Mouse (Mus musculus) T-cell, adult 2 months (primary cell): Measurements from ENCODE around the gene Crim1.

Source experiments
- DNase-seq: peaks from one replicate; pipeline ENCODE4 v3.0.0; 2022; ENCODE audit warnings: low spot score

Crim1 gene

DNA sequence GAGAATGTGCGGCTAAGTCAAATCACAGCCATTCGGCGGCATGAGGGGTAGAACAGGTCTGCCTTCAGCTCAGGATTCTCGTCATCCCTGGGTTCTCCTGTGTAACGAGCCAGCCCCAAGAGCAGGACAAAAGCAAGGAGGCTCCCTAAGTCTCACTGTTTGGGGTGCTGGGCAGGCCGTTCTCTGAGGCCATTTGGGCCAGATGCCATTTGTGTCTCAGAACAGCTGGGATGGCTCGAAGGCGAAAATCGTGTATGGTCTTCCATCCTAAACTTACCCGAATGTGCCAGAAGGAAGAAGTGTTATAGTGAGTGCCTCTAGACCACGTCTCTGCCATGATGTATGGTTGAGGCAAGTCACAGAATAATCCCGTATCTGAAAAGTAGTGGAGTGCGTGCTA is 86.0 kb downstream of the Crim1 start:
- no peak for DNase-seq

DNA sequence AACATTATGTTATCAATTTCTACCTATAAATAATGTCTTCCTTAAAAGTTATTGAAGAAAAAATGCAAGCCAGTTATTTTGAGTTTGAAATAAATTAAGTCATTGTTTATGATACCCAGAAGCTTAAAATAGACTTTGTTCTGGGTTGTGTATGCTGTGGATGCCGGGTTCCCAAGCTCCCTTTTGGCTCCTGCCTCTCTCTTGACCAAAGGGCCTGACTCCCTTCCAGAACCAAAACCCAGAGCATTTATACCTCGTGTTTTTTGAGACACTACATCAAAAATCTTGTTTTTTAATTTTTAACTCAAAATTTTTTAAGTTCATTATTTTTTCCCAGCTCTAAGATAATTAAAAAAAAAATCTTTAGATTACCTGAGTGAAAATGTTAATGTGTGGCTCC is 87.3 kb downstream of the Crim1 start:
- no peak for DNase-seq

DNA sequence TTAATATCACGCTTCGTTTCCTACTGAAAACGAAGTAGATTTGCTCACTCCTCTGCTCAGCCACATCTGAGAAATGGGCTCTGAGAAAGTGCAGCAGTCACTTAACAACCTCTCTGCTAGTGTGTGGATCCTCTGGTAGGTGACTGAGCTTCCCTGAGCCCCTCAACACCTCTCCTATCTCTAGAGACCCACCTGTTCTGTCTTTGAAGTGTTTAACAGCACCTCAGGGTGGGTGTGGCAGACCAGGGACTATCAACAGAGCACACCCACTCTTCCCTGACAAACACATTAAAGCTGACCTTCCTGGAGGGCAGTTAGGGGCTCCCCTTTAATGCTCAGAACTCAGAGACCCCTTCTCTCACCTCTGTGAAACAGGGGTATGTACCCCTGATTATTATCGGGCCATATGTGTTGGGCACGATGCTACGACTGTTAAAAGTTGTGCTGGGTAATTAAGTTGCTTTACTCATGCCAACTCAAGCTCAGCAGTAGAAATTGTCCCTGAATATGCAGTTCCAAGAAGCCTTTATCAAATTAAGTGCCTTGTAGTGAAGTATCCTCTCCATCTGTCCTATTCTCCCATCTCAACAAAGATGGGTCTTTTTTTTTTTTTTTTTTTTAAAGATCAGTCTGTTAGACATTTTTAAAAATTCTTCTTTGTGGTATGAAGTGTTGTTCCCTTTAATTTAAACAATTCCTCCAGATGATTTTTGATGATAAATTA is 90.3 kb downstream of the Crim1 start:
- DNase-seq, result no peak

DNA sequence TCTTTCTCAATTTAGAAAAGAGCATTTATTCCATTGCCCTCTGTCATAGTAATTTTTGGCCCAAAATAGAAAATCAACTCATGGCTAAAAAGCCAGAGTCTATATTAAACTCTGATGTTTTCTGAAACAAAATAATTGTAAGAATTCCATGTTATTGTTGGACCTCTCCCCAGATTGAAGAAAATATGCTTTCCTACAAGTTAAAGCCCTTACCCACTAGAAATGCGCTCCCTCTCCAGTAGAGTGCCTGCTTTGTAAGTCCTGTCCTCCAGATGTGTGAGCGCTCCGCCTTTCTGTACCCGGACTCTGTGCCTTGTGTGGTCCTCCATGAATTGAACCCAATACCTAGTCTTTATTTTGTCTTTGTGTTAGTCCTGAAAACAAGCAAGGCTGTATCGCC is 91.0 kb downstream of the Crim1 start:
- no peak for DNase-seq

DNA sequence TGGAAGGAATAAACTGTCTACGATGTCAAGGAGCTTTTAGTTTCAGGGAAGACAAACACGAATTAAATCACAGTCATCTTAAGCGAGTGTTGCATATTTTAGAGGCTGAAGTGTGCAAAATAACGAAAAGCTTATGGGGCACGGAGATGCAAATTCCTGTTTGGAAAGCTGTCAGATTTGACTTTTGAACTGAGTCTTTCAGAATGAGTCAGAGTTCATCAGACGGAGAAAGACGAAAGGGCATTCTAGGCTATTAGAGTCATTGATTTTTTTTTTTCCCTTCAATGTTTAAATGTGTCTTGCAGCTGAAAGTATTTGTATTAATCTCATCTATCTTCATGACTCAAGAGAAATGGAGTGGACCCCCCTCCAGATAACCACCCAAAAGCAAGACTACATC is 92.3 kb downstream of the Crim1 start:
- no peak for DNase-seq

DNA sequence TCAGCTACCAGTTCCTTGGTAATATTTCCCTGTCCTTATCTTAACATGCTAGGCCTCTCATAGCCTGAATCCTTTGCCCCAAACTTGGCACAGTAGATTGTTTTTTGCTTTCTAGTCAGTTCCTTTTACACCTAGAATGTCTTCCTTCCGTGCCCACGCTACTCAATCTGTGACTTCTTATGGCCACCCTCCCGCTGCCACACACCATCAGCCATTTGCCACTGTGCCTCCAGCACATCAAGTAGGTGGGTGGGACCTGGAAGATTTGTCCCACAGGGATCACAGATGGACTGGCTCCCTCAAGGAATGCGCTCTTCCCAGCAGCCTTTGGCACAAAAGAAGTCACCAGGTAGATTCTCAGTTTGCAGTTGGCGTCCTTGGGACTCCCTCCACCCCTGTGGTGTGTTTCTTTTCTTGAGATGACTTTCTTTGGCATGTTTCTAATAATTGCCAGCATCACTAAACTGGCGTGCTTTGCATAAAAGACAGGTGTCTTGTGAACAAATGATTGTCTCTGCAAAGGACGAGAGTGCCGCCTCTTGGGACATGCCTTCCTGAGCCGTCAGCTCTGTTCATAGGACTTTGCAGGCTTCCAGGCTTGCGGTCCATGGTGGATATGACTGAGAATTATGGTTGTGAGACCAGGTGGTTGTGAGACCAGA is 92.9 kb downstream of the Crim1 start:
- DNase-seq, result no peak

DNA sequence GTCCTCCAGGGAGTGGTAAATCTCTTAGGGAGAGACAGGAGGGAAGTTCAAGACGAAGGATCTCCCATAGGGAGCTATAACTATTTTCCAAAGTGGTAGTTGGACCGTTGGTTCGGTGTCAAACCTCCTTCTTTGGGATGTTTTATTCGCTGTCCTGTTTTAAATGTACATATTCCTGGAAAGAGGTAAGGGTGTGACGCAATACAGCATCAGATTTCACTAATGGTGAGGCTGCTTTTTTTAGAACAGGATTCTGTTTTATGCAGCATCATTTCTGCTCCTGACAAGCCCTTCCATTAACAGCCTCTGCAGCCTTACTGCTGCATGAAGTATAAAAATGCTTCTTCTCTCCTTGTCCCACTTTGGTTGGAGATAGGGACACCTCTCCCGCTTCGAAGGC is 95.9 kb downstream of the Crim1 start:
- DNase-seq, result no peak

DNA sequence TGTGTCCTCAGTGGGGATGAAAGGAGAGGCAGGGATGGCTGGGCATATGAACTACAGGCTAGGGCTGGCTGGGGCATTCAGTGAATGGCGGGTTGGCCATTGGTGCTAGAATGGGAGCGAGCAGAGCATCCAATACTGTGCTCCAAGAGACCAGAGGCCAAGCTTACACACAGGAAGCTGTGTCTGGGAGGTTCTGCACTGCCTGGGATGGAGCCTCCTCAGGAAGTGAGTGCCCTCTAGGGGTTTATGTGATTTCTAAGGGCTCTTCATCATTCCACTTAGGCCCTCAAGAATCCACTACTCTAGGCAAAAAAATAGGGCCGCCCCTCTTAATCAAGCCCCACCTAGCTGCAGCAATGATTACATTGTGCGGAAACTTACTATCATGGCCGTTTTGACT is 98.1 kb downstream of the Crim1 start:
- no peak for DNase-seq

DNA sequence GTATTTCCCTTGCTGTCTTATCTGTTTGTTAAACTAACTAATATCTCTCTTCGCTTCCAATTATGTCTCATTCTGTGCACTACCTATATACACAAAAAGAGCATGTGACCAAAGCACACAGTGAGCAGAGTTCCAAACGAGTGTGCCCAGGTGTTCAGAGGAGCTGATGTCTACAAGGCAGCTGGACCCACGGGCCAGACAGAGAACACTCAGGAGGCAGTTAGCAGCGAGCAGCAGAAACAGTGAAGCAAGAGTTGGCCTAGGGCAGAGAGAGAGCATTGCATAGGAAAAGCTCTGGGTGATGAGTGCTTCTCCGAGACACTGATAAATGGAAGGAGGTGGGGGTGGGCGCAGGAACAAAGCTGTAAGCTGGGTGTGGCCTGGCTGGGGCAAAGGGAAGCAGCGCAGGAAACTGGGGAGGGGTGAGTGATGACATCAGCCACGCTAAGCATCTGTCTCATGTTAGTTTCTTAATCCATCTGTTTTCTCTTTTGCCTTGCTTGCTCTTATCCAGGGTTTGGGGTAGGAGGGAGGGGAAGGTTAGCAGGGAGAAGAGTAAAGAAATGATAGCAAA is 99.0 kb downstream of the Crim1 start:
- DNase-seq, result peak; percentile 37

DNA sequence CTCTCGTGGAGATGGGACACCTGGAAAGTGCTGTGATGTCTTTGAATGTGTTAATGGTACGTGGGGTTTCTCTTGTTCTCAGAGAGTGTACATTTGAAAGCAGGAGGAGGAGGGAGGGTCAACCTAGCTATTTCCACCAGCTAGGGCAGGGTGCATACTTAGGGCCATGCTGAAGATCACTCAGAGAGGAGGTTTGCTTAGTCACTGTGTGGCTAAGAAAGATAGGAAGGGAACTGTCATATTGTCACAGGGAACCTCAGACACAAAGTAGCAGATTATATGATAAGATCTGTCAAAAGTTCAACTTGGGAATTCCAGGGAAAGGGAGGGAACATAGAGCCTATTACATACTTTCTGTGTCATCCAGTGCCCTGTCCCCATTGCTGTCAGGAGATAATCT is 103.0 kb downstream of the Crim1 start:
- no peak for DNase-seq

DNA sequence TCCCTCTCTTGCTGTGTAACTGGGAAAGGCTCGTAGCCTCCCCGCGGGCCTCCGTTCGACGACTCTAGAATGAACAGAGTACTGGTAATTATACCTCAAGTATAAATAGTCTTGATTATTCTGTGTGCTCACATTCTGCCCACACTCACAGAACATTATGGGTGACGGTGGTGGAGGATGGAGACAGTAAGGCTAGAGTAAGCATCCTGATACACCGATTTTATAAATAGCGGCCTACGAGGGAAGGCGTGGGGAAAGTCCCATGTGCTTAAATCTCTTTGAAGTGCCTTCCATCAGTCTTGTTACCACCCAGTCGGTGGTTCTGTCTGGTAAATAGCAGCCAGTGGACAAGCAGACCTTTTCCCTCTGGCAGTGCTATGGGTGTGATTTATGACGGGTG is 104.0 kb downstream of the Crim1 start:
- DNase-seq, result no peak

DNA sequence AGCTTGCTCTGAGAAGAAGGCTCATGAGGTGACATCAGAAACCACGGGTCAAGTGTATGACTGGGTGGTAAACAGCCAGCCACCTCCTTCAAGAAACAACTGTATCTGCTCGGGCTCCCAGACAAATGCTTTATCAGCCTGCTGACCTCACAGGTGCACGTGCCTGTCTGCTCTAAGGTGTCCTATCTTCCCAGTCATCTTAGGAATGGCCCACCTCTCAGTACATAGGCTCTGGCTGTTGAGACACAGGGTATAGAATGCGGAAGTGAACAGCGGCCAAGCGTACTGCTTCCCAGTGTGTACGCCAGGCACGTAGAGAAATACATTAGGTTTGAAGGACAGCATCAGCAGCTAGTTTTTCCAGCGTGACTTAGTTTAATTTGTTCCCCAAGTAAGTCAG is 106.4 kb downstream of the Crim1 start:
- DNase-seq, result no peak

DNA sequence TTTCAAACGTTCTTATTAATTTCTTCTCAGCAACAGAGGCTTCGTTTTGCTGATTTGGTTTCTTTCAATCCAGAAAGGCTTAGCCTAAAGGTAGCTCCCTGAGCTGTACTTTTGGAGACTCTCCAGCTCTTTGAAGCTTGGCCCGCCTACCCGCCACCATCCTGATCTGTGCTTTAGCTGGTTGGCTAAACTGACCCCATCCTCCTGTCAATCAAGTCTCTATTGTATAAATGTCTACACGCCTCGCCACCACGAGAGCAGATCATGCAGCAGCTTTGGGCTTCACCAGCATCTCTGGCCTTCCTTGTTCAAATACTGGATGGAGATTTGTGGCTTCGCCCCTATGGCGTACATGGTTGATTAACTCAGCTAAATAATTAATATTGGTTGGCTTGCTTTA is 108.2 kb downstream of the Crim1 start:
- no peak for DNase-seq

DNA sequence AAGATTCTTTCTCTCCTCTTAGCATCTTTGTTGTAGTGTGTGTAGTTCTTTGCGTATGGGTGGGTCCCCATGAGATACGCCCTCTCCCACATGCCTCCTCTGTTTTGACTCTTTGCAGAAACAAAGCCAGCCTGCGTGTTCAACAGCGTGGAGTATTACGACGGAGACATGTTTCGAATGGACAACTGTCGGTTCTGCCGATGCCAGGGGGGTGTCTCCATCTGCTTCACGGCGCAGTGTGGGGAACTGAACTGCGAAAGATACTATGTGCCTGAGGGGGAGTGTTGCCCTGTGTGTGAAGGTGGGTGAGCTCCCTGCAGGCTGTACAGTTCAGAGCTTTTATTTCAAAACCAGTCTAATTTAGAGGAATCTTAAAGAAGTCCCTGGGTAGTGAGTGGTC is 113.0 kb downstream of the Crim1 start:
- DNase-seq, result no peak

DNA sequence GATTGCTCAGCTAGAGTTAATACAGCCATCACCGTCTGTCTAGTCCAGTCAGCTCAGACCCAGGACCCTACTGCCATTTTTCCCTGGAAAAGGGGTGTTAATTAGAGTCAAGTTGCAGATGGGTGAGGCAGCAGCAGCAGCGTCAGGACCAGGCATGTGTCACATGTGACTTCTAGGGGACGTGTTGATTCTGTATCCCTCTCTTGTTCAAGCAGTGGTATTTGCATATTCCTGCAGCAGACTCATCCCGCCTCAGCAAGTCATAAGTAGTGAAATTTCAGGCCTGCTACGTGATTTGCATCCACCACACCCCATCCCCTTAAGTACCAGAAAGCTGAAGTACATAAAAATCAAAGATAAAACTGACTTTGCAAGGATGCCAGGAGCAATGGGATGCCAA is 113.6 kb downstream of the Crim1 start:
- no peak for DNase-seq

DNA sequence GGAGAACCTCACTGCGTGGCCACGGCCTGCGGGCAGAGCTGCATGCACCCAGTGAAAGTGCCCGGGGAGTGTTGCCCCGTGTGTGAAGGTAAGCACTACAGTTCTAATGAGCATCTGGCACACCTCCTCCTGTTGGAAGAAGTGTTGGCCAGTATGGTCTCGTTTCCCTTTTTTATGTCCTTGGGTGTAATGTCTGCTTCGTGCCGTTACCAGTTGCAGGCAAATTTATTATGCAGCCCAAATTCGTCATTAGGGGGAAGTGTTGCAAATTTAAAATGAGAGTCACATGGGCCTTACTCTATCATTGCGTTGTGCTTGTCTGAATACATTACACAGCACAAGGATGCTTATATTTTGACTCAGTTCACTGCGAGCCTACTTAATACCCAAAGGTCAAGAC is 115.6 kb downstream of the Crim1 start:
- no peak for DNase-seq

DNA sequence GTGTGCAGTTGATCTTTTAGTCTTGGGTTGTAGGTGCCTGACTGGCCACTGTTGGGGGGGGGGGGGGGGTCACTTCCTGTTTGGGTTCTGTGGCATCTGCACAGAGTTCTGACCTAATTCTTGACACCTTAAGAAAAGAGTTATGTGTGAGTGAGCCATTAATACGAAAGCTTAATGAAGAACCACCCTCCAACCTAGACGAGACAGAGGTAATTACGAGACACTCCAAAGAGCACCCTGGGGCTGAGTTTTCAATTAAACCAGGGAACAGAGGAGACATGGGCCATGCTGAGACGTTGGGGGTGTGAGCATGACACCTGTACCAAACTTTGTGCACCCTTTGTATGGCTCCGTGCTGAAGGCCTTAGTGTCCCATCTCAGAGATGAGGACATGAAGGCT is 117.3 kb downstream of the Crim1 start:
- no peak for DNase-seq

DNA sequence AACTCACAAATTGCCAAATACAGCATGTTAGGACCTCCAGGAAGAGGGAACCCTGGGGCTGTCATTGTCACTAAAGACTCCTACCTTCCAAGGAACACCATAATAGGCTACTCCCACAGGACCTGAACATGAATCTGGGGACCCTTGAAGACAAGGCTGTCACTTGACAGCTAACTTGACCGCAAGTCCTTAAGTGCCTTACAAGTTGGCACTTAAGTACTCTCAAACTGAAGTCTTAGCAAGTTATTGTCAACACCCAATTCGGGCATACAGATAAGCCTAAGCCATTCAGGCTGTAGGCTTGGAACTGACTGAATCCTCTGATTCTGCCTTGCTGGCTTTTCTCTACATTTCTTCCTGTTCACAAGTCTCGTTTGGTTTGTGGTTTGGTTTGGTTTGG is 118.8 kb downstream of the Crim1 start:
- DNase-seq, result no peak

DNA sequence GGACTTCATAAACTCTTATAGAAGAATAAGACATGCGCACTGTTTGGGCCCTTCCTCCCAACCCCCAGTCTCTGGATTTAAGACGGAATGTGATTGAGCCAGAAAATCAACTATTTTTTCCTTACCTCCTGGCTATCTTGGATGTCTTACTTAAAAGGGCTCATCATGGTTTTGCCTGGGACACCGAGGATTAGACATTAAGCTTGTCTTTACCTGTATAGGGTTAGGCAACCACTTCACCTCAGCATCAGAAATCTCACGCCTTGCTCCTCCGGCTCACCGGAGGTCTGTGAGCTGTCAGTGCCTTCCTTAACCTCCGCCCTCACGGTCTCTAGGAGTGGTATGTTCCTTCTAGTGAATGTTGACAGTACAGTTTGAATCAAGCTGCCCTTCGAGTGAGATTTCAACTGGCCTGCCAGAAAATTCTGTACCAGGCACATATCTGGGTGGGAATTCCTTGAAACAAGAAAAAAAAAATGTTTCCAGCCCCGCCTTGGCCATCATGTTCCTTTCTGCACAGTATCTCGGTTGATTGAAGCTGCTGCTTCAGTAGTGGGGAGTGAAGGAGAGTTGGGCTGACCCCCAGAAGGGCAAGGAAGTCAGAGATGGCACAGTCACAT is 121.3 kb downstream of the Crim1 start:
- DNase-seq, result no peak

DNA sequence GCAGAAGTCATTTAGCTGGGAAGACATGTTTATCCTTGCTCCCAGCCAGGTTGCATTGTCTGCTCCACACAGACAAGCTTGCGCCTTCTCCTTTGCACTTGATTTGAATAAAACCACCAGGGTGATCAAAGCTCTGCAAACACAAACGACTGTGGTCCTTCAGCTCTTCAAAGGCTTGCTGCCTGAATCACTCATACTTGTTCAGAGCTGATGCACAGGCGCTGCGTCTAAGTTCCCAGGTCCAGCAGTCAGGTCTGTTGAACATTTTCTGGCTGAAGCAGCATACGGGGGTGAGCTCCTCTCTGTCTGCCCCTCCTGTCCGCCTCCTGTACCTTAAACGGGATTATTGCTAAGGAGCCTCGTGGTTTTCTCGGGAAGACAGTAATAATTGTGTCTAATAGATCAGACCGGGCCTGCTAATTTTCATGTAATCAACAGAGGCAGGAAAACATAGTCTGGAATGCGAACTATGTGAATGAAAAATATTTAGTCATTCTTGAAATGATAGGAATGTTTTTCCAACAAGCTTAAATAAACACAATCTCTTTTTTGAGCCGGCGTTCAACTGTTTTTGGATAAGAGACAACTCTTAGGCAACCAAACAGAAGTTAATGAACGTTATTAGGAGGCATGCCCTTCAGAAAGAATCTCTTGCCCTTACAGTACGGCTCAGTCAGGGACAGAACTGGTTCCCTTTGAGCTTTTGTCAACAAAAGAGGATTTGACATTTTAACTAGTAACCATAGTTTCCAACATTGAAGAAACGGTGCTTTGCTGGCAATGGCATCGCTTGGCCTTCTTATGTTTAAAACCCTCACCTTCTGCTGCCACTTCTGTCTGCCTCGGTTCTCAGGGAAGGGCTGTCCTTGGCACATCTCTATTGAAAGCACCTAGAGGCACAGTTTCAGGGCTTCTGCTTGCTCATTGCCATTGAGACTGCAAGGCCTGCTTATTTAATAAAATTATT is 122.6 kb downstream of the Crim1 start:
- no peak for DNase-seq

DNA sequence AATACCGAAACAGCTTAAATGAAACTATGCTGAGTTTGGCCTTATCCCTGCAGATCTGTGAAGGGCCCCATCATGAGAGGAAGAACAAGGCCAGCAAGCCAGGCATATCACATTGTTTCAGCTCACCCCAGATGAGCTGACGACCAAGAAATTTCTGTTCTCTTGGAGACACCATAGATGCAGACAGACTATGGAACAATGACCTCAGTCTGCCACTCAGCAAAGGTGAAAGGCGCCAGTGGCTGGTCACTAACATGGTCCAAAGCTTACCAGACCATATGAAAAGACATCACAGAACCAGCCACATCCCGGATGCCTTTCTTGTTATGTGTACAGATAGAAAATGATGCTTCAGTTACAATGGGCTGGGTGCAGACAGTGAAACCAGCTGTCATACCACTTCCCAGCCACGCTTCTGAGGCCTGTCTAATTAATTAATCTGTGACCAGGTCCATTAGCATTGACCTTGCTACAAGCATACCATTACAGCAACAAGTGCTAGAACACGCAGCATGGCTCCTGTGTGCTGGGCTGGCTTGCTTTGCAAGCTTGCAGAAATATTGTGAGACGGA is 125.8 kb downstream of the Crim1 start:
- no peak for DNase-seq

DNA sequence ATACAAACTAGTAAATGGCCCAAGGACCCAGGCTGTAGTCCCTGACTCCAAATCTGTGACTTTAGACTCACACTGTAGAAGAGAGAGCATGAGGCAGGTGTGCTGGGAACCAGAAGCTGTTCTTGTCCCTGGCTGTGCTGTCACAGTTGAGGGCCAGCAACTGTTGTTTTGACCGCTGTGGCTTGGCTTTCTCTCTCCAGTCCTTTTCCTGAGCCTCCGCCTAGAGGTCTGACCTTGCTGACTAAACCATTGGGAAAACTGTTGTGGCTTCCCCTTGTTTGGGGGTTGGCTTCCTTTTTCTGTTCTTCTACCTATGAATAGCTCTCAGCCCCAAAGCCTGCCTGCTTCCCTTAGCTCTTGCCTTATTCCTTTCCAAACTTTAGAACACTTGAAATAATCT is 126.3 kb downstream of the Crim1 start:
- no peak for DNase-seq
